Mouse (Mus musculus): Measurements from ENCODE around the gene Mapk1ip1. TPM values are rescaled to one million over a fixed set of nuclear protein-coding genes. Genes with fewer than 3 reads are reported as not detected.

The Mapk1ip1 gene
- polyA plus RNA-seq, 1 experiment, result not detected

DNA sequence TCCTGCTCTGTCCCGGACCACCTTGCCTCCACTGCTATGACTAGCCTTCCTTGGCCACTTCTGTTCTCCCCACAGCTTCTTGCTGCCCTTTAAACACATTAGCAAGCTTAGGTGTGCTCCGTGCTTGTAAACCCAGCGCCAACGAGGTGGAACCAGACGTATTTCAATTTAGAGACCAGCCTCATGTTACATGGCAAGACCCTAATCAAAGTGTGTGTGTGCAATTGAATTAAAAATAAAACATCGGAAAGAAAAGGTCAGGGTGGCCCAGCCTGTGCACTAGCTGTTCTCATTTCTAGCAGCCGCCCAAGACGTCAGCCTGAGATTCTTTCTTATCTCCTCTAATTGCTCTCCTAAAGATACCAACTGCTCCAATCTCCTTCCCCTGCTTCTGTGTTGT, 962 bp downstream of the Mapk1ip1 start:
- peaks cover 28% of the 10 kb centered on the region for H3K4me1 ChIP-seq (ENCODE audit: control insufficient read depth, insufficient read depth, low read length)
- WGBS, result 23% methylated on average over 8 of the region's 8 CpGs
- 0 out of 2 replicates have a peak overlapping the region, but pooled peaks have one; percentile 7 for H3K27ac ChIP-seq (ENCODE audit: insufficient read depth, low read depth, low read length)
- H3K4me3 ChIP-seq (ENCODE audit: insufficient read depth, low read depth, low read length), result peak overlapping the region; percentile 45
- no peak for TF ChIP-seq POLR2A (IDR thresholded peaks at IDR 0.05; ENCODE audit: insufficient read depth, low read depth, low read length)
- no peak for TF ChIP-seq CTCF (IDR thresholded peaks at IDR 0.05; ENCODE audit: insufficient read depth, low read depth, low read length)

DNA sequence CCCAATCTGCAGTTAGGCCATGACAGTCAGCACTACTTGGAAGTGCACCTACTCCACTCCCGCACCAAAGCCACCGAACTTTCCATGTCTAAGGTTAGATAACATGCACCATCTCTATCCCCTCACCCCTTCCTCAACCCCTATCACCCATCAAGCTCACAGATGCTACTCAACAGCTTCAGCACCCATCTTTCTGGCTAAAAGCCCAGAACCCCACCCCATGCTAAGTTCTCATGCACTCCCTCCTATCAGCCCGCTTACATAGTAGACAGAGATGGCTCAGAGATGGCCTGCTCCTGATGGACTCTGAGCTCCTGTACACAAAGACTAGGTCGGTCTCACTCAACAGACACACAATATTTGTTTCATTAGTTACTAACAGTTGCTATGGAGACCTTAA, 2.7 kb downstream of the Mapk1ip1 start:
- no peak for TF ChIP-seq POLR2A (IDR thresholded peaks at IDR 0.05; ENCODE audit: insufficient read depth, low read depth, low read length)
- TF ChIP-seq CTCF (IDR thresholded peaks at IDR 0.05; ENCODE audit: insufficient read depth, low read depth, low read length), result no peak
- H3K4me3 ChIP-seq (ENCODE audit: insufficient read depth, low read depth, low read length), result no peak overlapping the region
- no peak overlapping the region for H3K27ac ChIP-seq (ENCODE audit: insufficient read depth, low read depth, low read length)
- H3K4me1 ChIP-seq (ENCODE audit: control insufficient read depth, insufficient read depth, low read length), result peaks cover 30% of the 10 kb centered on the region
- WGBS, result 75% methylated on average over 4 of the region's 4 CpGs

DNA sequence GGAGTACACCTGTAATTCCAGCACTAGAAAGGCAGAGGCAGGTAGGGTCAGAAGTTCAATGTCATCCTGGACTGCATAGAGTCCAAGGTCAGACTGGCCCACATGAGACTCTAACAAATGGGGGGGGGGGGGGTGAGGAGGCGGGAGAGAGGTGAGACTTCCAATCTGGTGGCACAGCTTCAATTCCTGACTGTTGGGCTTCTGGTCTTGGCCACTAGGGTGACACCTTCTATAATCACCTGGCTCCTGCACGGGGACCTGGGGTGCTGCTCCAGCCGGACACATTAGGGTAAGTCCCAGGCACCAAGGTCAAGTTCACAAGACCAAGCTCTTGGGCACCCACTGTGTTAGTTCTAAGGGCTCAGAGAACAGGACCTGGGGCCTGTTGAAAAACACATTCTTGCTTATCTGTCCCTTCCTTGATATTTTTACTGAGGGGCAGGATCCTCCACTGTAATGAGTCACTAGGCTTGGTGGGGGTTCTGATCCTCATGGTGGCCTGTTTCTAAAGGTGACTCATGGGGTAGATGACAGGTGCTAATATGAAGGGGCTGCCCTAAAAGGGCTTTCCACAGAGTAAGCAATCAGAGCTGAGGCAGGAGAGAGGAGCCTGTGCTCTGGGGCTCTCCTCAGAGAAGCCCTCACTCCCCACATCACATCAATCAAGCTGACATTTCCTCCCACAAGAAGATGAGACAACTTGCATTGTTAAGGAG, 4.5 kb downstream of the Mapk1ip1 start:
- TF ChIP-seq POLR2A (IDR thresholded peaks at IDR 0.05; ENCODE audit: insufficient read depth, low read depth, low read length) (no peak), CTCF (IDR thresholded peaks at IDR 0.05; ENCODE audit: insufficient read depth, low read depth, low read length) (no peak)
- WGBS, result 75% methylated on average over 3 of the region's 3 CpGs
- Histone ChIP-seq H3K4me1 (ENCODE audit: control insufficient read depth, insufficient read depth, low read length) (peaks cover 22% of the 10 kb centered on the region), H3K4me3 (ENCODE audit: insufficient read depth, low read depth, low read length) (no peak overlapping the region), H3K27ac (ENCODE audit: insufficient read depth, low read depth, low read length) (no peak overlapping the region)

DNA sequence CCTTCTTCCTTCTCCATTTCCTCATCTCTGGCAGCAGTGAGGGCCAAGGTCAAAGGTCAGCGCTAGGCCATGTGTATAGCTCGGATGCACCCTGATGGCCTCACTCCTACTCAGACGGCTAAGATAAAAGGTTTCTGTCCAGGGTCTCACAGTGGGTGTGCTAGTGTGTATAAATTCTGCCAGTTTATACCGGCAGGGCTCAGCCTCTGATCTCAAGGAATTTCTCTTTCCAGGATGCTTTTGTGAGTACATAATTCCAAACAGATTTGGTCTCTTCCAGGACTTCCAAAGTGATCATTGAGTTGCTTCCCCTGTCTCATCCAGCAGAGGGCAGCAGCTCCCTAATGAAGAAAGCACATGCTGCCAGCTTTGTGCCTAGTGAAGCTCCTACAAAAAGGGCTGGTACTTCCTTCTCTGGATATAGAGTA, 5.5 kb downstream of the Mapk1ip1 start:
- H3K27ac ChIP-seq (ENCODE audit: insufficient read depth, low read depth, low read length), result no peak overlapping the region
- H3K4me1 ChIP-seq (ENCODE audit: control insufficient read depth, insufficient read depth, low read length), result peaks cover 22% of the 10 kb centered on the region
- TF ChIP-seq CTCF (IDR thresholded peaks at IDR 0.05; ENCODE audit: insufficient read depth, low read depth, low read length) (no peak), POLR2A (IDR thresholded peaks at IDR 0.05; ENCODE audit: insufficient read depth, low read depth, low read length) (no peak)
- H3K4me3 ChIP-seq (ENCODE audit: insufficient read depth, low read depth, low read length), result no peak overlapping the region
- 49% methylated on average over 4 of the region's 4 CpGs for WGBS

DNA sequence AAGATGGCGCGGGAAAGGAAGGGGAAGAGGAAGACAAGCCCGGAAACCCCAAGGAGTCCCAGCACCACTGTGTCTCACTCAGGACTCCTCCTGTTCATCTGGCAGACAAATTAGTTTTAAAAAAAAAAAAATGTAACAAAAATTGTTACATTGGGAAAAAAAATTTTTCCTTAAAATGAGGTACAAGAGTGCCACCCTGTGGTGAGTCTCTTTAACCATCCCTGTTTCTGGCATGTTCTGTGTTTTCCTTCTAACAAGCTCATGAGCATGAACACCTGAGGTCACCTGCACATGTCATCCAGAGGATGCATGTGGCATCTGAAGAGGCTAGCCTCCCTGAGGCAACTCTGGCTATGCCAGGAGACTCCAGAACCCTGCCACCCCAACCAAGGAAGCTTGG, 11.0 kb downstream of the Mapk1ip1 start:
- TF ChIP-seq POLR2A (IDR thresholded peaks at IDR 0.05; ENCODE audit: insufficient read depth, low read depth, low read length), result no peak
- no peak for TF ChIP-seq CTCF (IDR thresholded peaks at IDR 0.05; ENCODE audit: insufficient read depth, low read depth, low read length)
- WGBS, result 86% methylated on average over 3 of the region's 3 CpGs
- Histone ChIP-seq H3K4me1 (ENCODE audit: control insufficient read depth, insufficient read depth, low read length) (peaks cover 2% of the 10 kb centered on the region; the same call in 1 of the 2 replicates), H3K4me3 (ENCODE audit: insufficient read depth, low read depth, low read length) (no peak overlapping the region), H3K27ac (ENCODE audit: insufficient read depth, low read depth, low read length) (no peak overlapping the region)

DNA sequence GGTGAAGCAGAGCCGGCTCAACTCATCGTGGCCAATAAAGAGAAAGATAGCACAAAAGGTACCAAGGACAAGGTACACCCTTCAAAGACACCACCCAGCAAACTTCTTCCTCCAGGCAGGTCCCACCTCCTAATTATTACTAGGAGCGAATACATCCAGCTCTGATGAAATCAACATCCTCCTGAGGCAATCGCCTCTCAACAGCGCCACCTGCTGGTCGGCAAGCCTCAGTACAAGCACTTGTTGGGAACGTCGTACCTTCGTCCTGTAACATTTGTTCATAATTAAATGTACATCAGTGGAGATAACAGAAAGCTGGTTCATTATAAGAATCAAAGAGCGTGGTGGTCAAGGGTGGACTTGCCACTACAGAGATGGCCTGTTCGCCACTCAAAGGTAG, 18.3 kb downstream of the Mapk1ip1 start:
- WGBS, result 16% methylated on average over 11 of the region's 11 CpGs
- peak; percentile 90 for TF ChIP-seq CTCF (IDR thresholded peaks at IDR 0.05; ENCODE audit: insufficient read depth, low read depth, low read length)
- TF ChIP-seq POLR2A (IDR thresholded peaks at IDR 0.05; ENCODE audit: insufficient read depth, low read depth, low read length), result no peak
- H3K27ac ChIP-seq (ENCODE audit: insufficient read depth, low read depth, low read length), result no peak overlapping the region

DNA sequence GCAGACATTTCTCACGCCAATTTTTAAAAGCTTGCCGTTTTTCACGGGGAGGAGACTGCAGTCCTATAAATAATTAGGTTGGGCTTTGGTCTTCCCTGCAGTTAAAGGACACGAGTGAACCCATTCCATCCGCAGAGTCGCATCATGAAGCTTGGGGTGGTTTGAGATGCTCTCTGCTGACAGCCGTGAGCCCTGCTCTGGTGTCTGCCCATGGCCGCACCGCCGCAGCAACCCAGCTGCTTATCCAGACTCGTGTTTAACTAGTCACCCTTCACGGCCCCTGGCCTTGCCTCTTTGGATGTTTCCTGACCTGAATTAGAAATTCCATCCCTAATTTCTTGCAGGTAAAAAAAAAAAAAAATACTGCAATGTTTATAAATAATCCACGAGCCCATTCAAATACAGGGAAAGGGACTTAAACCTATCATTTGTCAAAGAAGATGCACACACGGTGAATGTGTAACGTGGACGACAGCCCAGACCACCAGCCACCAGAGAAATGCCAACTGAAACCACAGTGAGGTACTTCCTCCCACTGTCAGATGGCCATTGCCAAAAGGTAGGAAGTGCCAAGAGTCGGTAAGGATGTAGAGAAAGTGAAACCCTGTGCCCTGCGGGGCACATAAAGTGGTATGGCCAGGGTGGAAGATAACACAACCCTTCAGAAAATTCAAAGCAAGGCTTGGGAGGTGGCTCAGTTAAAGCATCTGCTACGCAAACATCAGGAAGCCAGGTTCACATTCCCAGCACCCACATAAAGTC, 20.9 kb downstream of the Mapk1ip1 start:
- no peaks in the 10 kb centered on the region for H3K4me1 ChIP-seq (ENCODE audit: control insufficient read depth, insufficient read depth, low read length)
- TF ChIP-seq CTCF (IDR thresholded peaks at IDR 0.05; ENCODE audit: insufficient read depth, low read depth, low read length) (no peak), POLR2A (IDR thresholded peaks at IDR 0.05; ENCODE audit: insufficient read depth, low read depth, low read length) (no peak)
- H3K27ac ChIP-seq (ENCODE audit: insufficient read depth, low read depth, low read length), result no peak overlapping the region
- 91% methylated on average over 19 of the region's 19 CpGs for WGBS
- no peak overlapping the region for H3K4me3 ChIP-seq (ENCODE audit: insufficient read depth, low read depth, low read length)

More for the DNA sequence above, 18.3 kb downstream of the Mapk1ip1 start:
- Histone ChIP-seq H3K4me3 (ENCODE audit: insufficient read depth, low read depth, low read length) (no peak overlapping the region), H3K4me1 (ENCODE audit: control insufficient read depth, insufficient read depth, low read length) (no peaks in the 10 kb centered on the region)

DNA sequence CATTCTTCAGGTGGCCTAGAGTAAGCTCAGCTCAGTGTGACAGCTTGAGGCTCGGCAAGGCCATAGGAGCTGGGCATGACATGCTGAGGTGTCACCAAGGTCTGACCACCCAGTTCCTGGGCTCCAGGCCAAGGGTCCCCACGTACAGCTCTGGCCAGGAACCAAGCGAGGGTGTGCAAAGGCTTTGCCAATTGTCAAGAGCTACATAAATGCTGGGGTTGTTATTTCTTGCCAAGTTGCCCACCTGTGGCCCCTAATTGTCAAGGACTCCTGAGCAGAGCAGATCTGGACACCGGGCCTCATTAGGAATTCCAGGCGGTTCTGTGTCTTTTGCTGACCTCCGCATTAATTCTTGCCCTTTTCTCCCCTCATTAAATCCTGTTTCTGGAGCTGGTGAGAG, 21.6 kb downstream of the Mapk1ip1 start:
- Histone ChIP-seq H3K4me3 (ENCODE audit: insufficient read depth, low read depth, low read length) (no peak overlapping the region), H3K27ac (ENCODE audit: insufficient read depth, low read depth, low read length) (no peak overlapping the region), H3K4me1 (ENCODE audit: control insufficient read depth, insufficient read depth, low read length) (no peaks in the 10 kb centered on the region)
- WGBS, result 73% methylated on average over 6 of the region's 6 CpGs
- TF ChIP-seq POLR2A (IDR thresholded peaks at IDR 0.05; ENCODE audit: insufficient read depth, low read depth, low read length) (no peak), CTCF (IDR thresholded peaks at IDR 0.05; ENCODE audit: insufficient read depth, low read depth, low read length) (no peak)

DNA sequence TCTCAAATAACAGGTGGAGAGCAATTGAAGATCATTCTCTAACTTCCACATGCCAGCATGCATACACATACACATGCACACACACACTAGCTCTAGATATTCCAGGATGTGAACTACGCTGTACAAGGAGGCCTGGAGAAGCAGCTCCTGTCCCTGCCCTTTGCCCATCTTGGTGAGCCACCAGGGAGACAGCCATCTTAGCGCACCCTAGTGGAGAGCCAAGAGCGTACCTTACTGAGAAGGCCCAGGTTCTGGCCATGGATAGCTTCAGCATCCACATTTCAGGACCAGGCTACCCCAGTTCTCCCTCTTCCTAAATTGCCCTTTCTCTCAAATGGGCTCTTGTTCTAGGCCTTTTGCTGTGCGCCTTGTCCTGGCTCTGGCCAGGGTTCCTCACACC, 27.8 kb downstream of the Mapk1ip1 start:
- 80% methylated on average over 4 of the region's 4 CpGs for WGBS
- Histone ChIP-seq H3K27ac (ENCODE audit: insufficient read depth, low read depth, low read length) (no peak overlapping the region), H3K4me1 (ENCODE audit: control insufficient read depth, insufficient read depth, low read length) (no peaks in the 10 kb centered on the region), H3K4me3 (ENCODE audit: insufficient read depth, low read depth, low read length) (no peak overlapping the region)
- TF ChIP-seq POLR2A (IDR thresholded peaks at IDR 0.05; ENCODE audit: insufficient read depth, low read depth, low read length), result no peak
- TF ChIP-seq CTCF (IDR thresholded peaks at IDR 0.05; ENCODE audit: insufficient read depth, low read depth, low read length), result no peak

Measured in olfactory bulb, adult 2 months (tissue).